Mouse (Mus musculus) midbrain, embryonic 16.5 days (tissue): ENCODE data around the gene Prn. TPM values are rescaled to one million over a fixed set of nuclear protein-coding genes. Genes with fewer than 3 reads are reported as not detected.

Experiments used
- ATAC-seq: fragments of 200-750 bp; cut with Nextera tagmentation; 2 replicates; pipeline ENCODE4 v1.8.0; 2017; ENCODE audit warnings: moderate TSS enrichment
- H3K27ac ChIP-seq: fragments of 300-500 bp; sonication (generic); 2 replicates; pipeline ENCODE4 v1.5.1; 2014; ENCODE audit warnings: mild to moderate bottlenecking, low read length, mixed read lengths
- H3K27me3 ChIP-seq: fragments of 300-500 bp; sonication (generic); 2 replicates; pipeline ENCODE4 v1.6.1; 2014; ENCODE audit warnings: low read depth, low read length, mixed read lengths; ENCODE audit not compliant: control insufficient read depth, insufficient read depth
- H3K36me3 ChIP-seq: fragments of 300-500 bp; sonication (generic); 2 replicates; pipeline ENCODE4 v1.6.1; 2014; ENCODE audit warnings: mild to moderate bottlenecking, low read length, moderate library complexity, mixed read lengths; ENCODE audit not compliant: control insufficient read depth, insufficient read depth
- H3K4me1 ChIP-seq: fragments of 300-500 bp; sonication (generic); 2 replicates; pipeline ENCODE4 v1.6.1; 2014; ENCODE audit warnings: mild to moderate bottlenecking, low read length, mixed read lengths; ENCODE audit not compliant: control insufficient read depth, insufficient read depth
- H3K4me2 ChIP-seq: fragments of 300-500 bp; sonication (generic); 2 replicates; pipeline ENCODE4 v1.6.1; 2014; ENCODE audit warnings: mild to moderate bottlenecking, low read length, mixed read lengths
- H3K4me3 ChIP-seq: fragments of 300-500 bp; sonication (generic); 2 replicates; pipeline ENCODE4 v1.5.1; 2014; ENCODE audit warnings: low read depth, mild to moderate bottlenecking, low read length, moderate library complexity, mixed read lengths
- H3K9ac ChIP-seq: fragments of 300-500 bp; sonication (generic); 2 replicates; pipeline ENCODE4 v1.6.1; 2014; ENCODE audit warnings: low read depth, low read length, mixed read lengths
- H3K9me3 ChIP-seq: fragments of 300-500 bp; sonication (generic); replicated peaks from 2 replicates; pipeline ENCODE4 v1.6.1; 2014; ENCODE audit warnings: mild to moderate bottlenecking, low read length, mixed read lengths; ENCODE audit not compliant: control insufficient read depth, poor library complexity, severe bottlenecking
- WGBS: fragments of 180-500 bp; shearing (Covaris S2); extraction: QIAGEN DNeasy Blood & Tissue Kit; methylation state at CpG from one replicate; pipeline ENCODE4 v1.1.7; 2014; 5-methylcytosine and 5-hydroxymethylcytosine counted together
- polyA plus RNA-seq: library from polyadenylated mRNA; unstranded; fragments of >200 nt; fragmentation: Nextera tagmentation; extraction: Ambion mirVana; gene quantifications from 2 replicates; pipeline ENCODE4 v1.2.1, GENCODE M21; 2015

Prn gene
- polyA plus RNA-seq, 1 experiment from 2014 or later, result not detected

- WGBS, result 50% methylated on average over 8 of the region's 8 CpGs
- Histone ChIP-seq H3K4me3 (no peak overlapping the region), H3K9me3 (no peaks in the 10 kb centered on the region), H3K27ac (no peak overlapping the region), H3K9ac (no peak overlapping the region), H3K4me2 (no peak overlapping the region), H3K27me3 (no peaks in the 10 kb centered on the region), H3K4me1 (no peaks in the 10 kb centered on the region), H3K36me3 (no peaks in the 10 kb centered on the region)
- no peak for ATAC-seq
Observed at GRCm38 (mm10) chr2:131902867-131903266, 6.9 kb upstream of the Prn start.

GRCm38 (mm10) chr2:131905025-131905424 lies 4.7 kb upstream of the Prn start:
- no peaks in the 10 kb centered on the region for H3K9me3 ChIP-seq
- no peak overlapping the region for H3K27ac ChIP-seq
- ATAC-seq, result no peak
- H3K9ac ChIP-seq, result no peak overlapping the region
- no peak overlapping the region for H3K4me3 ChIP-seq
- no peaks in the 10 kb centered on the region for H3K27me3 ChIP-seq
- no peak overlapping the region for H3K4me2 ChIP-seq
- 62% methylated on average over 5 of the region's 5 CpGs for WGBS
- H3K36me3 ChIP-seq, result no peaks in the 10 kb centered on the region
- H3K4me1 ChIP-seq, result peaks cover 3% of the 10 kb centered on the region

DNA sequence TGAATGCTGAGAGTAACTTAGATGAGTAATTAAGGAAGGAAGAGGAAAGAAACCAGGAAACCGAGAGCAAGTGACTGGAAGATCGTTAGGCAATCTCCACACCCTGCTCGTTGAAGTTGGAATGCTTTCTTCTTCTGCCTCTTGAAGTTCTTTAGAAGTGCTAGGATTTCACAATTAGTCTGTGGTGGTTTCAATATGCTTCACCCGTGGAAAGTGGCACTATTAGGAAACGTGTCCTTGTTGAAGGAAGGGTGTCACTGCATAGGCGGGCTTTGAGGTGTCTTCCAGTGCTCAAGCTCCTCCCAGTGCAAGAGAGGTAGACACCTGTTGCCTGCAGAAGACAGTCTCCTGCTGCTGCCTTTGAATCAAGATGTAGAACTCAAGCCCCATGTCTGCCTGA lies 4.0 kb upstream of the Prn start:
- Histone ChIP-seq H3K9me3 (no peaks in the 10 kb centered on the region), H3K4me1 (peaks cover 4% of the 10 kb centered on the region), H3K4me2 (no peak overlapping the region), H3K36me3 (no peaks in the 10 kb centered on the region), H3K27me3 (no peaks in the 10 kb centered on the region), H3K27ac (no peak overlapping the region), H3K9ac (no peak overlapping the region), H3K4me3 (no peak overlapping the region)
- no peak for ATAC-seq
- WGBS, result 88% methylated on average over 6 of the region's 6 CpGs

DNA sequence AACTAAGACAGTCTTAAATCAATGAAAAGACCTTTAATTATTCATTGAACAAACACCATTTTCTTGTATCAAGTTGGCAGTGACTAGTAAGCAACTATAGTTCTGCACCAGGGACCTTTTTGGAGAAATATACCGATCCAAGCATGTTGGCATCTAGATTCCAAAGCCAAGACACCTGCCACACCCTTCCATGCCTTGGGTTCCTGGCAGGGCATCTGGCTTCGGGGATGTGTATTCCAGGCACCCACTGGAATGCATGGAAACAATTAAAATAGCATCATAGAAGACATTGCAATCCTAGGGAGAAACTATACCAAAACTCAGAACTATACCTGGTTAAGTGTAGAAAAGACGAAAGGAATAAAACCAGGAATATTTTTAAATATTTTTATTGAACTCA lies 3.5 kb upstream of the Prn start:
- Histone ChIP-seq H3K36me3 (no peaks in the 10 kb centered on the region), H3K27ac (no peak overlapping the region), H3K9me3 (no peaks in the 10 kb centered on the region), H3K4me2 (no peak overlapping the region), H3K4me1 (peaks cover 9% of the 10 kb centered on the region), H3K4me3 (no peak overlapping the region), H3K27me3 (no peaks in the 10 kb centered on the region), H3K9ac (no peak overlapping the region)
- ATAC-seq, result no peak
- 91% methylated on average over 3 of the region's 3 CpGs for WGBS

- H3K9ac ChIP-seq, result no peak overlapping the region
- WGBS, result 82% methylated on average over 1 of the region's 1 CpGs
- H3K27me3 ChIP-seq, result no peaks in the 10 kb centered on the region
- no peaks in the 10 kb centered on the region for H3K36me3 ChIP-seq
- no peak overlapping the region for H3K4me3 ChIP-seq
- no peak overlapping the region for H3K4me2 ChIP-seq
- ATAC-seq, result no peak
- H3K9me3 ChIP-seq, result no peaks in the 10 kb centered on the region
- H3K4me1 ChIP-seq, result peaks cover 14% of the 10 kb centered on the region
- no peak overlapping the region for H3K27ac ChIP-seq
Observed at GRCm38 (mm10) chr2:131906846-131907245, 2.9 kb upstream of the Prn start.

DNA sequence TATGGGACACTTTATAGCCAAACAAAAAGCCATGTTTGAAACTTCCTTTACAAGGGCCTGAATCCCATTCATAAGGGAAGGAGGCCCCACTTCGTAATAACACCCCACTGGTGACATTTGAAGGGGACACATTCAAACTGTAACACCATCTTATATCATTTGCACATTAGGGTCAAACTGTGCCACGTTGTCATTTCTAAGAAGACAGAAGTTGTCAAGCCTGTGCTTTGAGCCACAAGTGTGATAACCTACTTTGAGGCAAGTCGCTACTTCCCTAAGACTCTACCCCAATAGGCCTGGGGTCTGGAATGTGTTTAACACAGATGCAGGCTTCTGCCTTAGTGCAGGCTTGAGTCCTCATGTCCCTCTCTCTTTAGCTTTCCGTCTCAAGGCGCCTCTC lies 2.4 kb upstream of the Prn start:
- no peak for ATAC-seq
- Histone ChIP-seq H3K9me3 (no peaks in the 10 kb centered on the region), H3K27ac (no peak overlapping the region), H3K4me2 (no peak overlapping the region), H3K36me3 (no peaks in the 10 kb centered on the region), H3K4me1 (peaks cover 19% of the 10 kb centered on the region), H3K4me3 (no peak overlapping the region), H3K9ac (no peak overlapping the region), H3K27me3 (no peaks in the 10 kb centered on the region)
- 85% methylated on average over 5 of the region's 5 CpGs for WGBS

GRCm38 (mm10) chr2:131908351-131908861 lies 1.4 kb upstream of the Prn start:
- Histone ChIP-seq H3K4me2 (no peak overlapping the region), H3K27me3 (no peaks in the 10 kb centered on the region), H3K27ac (no peak overlapping the region), H3K9ac (no peak overlapping the region), H3K4me3 (no peak overlapping the region), H3K4me1 (peaks cover 30% of the 10 kb centered on the region), H3K36me3 (no peaks in the 10 kb centered on the region), H3K9me3 (no peaks in the 10 kb centered on the region)
- no peak for ATAC-seq
- WGBS, result 83% methylated on average over 7 of the region's 7 CpGs

- peak overlapping the region; percentile 60; the same call in 1 of the 2 replicates for H3K4me3 ChIP-seq
- H3K27ac ChIP-seq, result no peak overlapping the region
- H3K27me3 ChIP-seq, result no peaks in the 10 kb centered on the region
- H3K4me2 ChIP-seq, result peak overlapping the region; percentile 80
- no peaks in the 10 kb centered on the region for H3K9me3 ChIP-seq
- peaks cover 35% of the 10 kb centered on the region for H3K4me1 ChIP-seq
- H3K36me3 ChIP-seq, result no peaks in the 10 kb centered on the region
- WGBS, result 75% methylated on average over 1 of the region's 1 CpGs
- ATAC-seq, result 0 out of 2 replicates have a peak, but pooled peaks have one; percentile 7
- no peak overlapping the region for H3K9ac ChIP-seq
Observed at GRCm38 (mm10) chr2:131908906-131909305, 851 bp upstream of the Prn start.

DNA sequence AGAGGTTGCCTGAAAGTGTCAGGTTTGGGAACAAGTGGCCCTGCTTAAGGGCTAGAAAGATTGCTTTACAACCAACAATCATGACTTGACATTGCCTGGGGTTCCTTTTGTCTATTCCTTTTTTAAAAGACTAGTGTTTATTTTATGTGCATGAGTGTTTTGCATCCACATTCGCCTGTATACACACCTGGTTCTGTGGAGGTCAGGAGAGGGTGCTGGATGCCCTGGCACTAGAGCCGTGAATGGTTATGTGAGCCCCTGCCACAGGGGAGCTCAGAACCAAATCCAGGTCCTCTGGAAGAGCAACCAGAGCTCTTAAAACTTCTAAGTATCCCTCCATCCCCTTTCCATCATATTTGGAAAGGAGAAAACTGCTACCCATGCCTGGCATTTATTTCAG lies 1.1 kb downstream of the Prn start:
- Histone ChIP-seq H3K4me2 (peak overlapping the region; percentile 80), H3K4me1 (peaks cover 37% of the 10 kb centered on the region), H3K27ac (peak overlapping the region; percentile 91), H3K9ac (peak overlapping the region; percentile 89), H3K4me3 (peak overlapping the region; percentile 60), H3K27me3 (no peaks in the 10 kb centered on the region), H3K36me3 (peaks cover 1% of the 10 kb centered on the region; the same call in 1 of the 2 replicates), H3K9me3 (no peaks in the 10 kb centered on the region)
- no peak for ATAC-seq
- 45% methylated on average over 2 of the region's 2 CpGs for WGBS
